Mouse (Mus musculus) left cerebral cortex, adult 9 months (tissue): Measurements from ENCODE around the gene Olfr228.
A peak's percentile ranks its signal among the peaks of the same experiment; 100 is the strongest.
"Not testable (repeated sequence)": the region's sequence is repeated elsewhere in the genome, so short reads cannot be mapped to it uniquely, and the experiment has no call there.

Source experiments
- DNase-seq, 2 experiments: peaks; one replicate each; pipeline ENCODE4 v3.0.0; 2022; ENCODE audit warnings: low spot score in 2 of 2

Olfr228 gene

DNA sequence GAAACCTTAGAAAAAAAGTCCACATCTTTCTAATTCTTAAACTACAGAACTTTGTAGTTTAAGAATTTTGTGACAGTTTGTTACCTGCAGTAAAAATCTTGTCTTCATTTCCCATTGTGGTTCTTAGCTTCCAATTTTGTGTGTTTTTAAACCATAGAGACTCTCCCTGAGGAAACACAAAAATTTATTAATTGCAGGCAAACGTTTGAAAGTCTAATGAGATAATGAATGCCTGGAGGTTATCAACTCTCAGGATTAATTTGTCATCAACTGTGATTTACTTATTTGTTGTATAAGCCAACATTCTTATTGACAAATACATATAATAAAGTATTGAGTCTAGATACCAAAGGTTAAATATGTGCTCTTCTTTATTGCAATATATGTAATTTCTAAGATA is at the start of gene Olfr228:
Olfr228 (minus strand) TSS at position 101 of the 400 bp plus-strand sequence.
- DNase-seq, result no peak

DNA sequence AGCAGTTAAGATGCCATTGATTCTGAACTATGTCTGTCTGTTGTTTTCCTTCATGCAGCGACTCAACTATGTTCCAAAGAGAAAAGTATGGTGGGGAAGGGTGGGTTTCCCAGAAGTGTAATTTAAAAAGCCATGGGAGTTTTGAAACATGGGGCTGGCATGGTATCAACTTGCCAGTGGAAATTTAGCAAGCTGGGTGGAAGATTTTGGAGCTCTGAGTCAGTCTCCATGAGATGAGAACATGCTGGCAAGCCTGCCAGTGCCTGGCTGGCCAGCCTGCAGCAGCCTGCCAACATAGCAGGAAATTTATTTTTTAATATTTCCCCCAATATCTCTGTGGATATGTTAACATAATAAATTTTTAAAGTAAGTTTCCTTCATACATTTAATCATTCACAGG is 43.8 kb upstream of the Olfr228 start:
- no peak for DNase-seq

DNA sequence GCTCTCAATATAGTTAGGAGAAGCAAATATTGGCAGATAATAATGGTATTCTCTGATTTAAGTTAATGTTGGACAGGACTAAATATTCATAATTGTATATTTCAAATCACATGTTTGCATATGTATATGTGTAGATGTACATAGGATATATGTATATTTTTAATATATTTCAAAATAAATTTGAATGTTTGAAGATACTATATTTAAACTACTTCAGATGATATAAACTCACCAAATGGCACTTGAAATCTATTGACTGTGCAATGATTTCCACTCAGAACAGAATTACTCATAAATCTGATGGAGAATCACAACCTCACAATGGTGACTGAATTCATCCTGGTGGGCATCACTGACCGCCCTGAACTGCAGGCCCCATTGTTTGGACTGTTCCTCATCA is 21.0 kb upstream of the Olfr228 start, which contains the start of gene Olfr1076:
Olfr1076 (plus strand) TSS at position 301 of the 400 bp plus-strand sequence.
- no peak for DNase-seq

DNA sequence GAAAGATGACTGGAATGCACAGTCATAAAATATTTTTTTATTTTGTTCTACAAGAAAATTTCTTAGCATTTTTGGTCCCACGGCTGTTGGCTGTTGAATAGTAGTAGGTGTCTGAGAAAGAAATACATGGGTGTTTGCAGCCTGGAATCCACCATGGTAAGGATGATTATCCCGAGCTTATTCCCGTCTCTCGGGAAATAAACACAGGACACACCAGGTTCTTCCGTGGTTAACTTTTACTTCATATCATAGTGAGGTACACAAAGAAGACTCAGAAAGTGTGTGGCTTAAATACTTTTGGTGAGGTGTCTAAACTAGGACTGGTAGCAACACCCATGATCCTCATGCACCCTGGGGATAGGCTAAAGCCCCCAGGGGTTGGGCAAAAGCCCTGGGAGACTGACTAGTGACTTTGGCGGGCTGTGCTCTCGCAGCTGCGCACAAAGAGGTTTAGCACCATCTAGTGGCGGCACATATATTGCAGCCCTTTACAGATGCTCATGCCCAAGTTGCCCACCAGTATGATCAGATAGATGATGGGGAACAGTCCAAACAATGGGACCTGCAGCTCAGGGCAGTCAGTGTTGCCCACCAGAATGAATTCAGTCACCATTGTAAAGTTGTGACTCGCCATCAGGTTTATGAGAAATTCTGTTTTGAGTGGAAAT is 22.6 kb downstream of the Olfr228 start:
- DNase-seq, result peak in 1 of 2 experiments; percentile 63

- DNase-seq, result no peak
Measured at GRCm38 (mm10) chr2:86460434-86460833, 26.8 kb downstream of the Olfr228 start.

GRCm38 (mm10) chr2:86456169-86456568 is 31.0 kb downstream of the Olfr228 start, which contains the start of gene Olfr1066:
Gene Olfr1066 (minus strand): TSS chr2:86456269.
- DNase-seq, result no peak

DNA sequence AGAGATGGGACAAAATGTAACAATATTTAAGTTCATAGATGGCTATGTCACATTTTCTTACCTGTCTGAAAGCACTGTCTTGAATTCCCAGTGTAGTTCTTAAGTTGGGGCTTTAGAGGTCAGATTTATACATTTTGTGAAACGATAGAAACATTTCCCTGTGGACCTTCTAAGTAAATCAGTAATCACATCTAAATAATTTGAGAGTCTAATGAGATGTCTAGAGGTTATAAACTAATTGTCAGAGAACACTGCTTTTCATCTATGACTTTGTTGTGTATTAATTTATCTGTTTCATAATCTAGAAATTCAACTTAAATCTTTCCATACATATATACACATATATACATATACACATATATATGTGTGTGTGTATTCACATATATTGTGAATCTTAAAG is 36.7 kb downstream of the Olfr228 start, which contains the start of gene Olfr1065:
Olfr1065 (minus strand) TSS at position 101 of the 400 bp plus-strand sequence.
- not testable (repeated sequence) for DNase-seq

DNA sequence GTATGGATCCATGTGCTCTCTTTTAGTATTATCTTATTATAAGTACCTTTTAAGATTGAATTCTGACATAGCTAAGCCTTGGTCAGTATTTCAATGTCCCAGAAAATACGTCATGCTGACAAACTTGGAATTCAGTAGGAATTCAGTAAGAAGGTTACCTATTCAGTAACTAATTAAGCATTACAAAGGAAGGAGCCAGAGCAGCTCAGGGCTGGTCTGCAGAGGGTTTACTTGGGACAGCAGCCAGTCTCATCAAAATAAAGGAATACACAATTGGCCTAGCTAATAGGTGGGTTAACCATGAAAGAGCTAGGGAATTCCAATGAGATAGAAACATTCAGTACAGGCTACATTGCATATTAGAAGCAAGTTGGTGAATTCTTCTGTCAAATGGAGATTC is 45.1 kb downstream of the Olfr228 start:
- not testable (repeated sequence) for DNase-seq
